Mouse (Mus musculus) ES-E14 (cell line): ENCODE results near the gene Fam178b.

ENCODE experiments used
- MAFK ChIP-seq: IDR thresholded peaks from 2 replicates; pipeline ENCODE4 v1.6.1; 2014; ENCODE audit warnings: mild to moderate bottlenecking, low read depth, low read length, inconsistent platforms; ENCODE audit not compliant: insufficient read depth
- ZC3H11A ChIP-seq: IDR thresholded peaks from 2 replicates; pipeline ENCODE4 v1.6.1; 2012; ENCODE audit warnings: low read depth, mild to moderate bottlenecking, inconsistent platforms, low read length, borderline replicate concordance

DNA sequence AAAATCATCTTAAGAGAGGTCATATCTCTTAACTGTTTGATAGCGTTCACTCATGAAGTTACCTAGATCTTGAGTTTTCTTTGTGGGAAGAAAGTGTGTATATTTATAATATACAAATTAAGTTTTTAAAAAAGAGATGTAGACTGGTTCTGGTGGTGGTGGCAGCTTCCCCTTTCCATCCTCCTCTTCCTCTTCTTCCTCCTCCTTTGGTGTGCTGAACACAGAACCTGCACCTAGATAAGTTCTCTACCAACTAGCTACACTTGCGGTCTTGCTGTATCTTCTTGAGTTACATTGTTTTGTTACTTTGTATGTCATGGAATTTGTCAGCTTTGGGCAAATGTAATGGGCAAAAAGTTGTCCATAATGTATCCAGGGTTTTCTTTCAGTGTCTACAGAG, 28.1 kb upstream of the Fam178b start:
- no peak for TF ChIP-seq ZC3H11A
- TF ChIP-seq MAFK = no peak
